Mouse (Mus musculus) embryonic facial prominence, embryonic 11.5 days (tissue): ENCODE measurements at regions not wholly inside any gene's neighbourhood (a gene's known extent, or its start where the extent isn't known, plus 50 kb on each side); places are given as distances from the start of the nearest gene placed in this dataset.
A peak's percentile ranks its signal among the peaks of the same experiment; 100 is the strongest.

Source experiments
- ATAC-seq: fragments of 200-750 bp; cut with Nextera tagmentation; replicated peaks from 2 replicates; pipeline ENCODE4 v1.8.0; 2017; ENCODE audit warnings: low read depth; ENCODE audit not compliant: insufficient number of reproducible peaks, low FRiP score, low TSS enrichment
- DNase-seq: peaks from one replicate; pipeline ENCODE4 v3.0.0-alpha.2; 2015; ENCODE audit warnings: low spot score
- H3K27ac ChIP-seq: fragments of 300-500 bp; sonication (generic); replicated peaks from 2 replicates; pipeline ENCODE4 v1.5.1; 2014; ENCODE audit warnings: mild to moderate bottlenecking, low read depth, low read length, control low read depth
- H3K27me3 ChIP-seq: fragments of 300-500 bp; sonication (generic); 2 replicates; pipeline ENCODE4 v1.6.1; 2014; ENCODE audit warnings: mild to moderate bottlenecking, low read length, moderate library complexity, mixed read lengths; ENCODE audit not compliant: control insufficient read depth, insufficient read depth
- H3K36me3 ChIP-seq: fragments of 300-500 bp; sonication (generic); replicated peaks from 2 replicates; pipeline ENCODE4 v1.6.1; 2014; ENCODE audit warnings: low read depth, mild to moderate bottlenecking, low read length, moderate library complexity, mixed read lengths; ENCODE audit not compliant: control insufficient read depth, insufficient read depth
- H3K4me1 ChIP-seq: fragments of 300-500 bp; sonication (generic); 2 replicates; pipeline ENCODE4 v1.6.1; 2014; ENCODE audit warnings: low read length, mixed read lengths; ENCODE audit not compliant: control insufficient read depth, insufficient read depth
- H3K4me2 ChIP-seq: fragments of 300-500 bp; sonication (generic); 2 replicates; pipeline ENCODE4 v1.6.1; 2014; ENCODE audit warnings: low read depth, mild to moderate bottlenecking, control low read depth, low read length, moderate library complexity
- H3K4me3 ChIP-seq: fragments of 300-500 bp; sonication (generic); 2 replicates; pipeline ENCODE4 v1.5.1; 2014; ENCODE audit warnings: low read depth, low read length, control low read depth
- H3K9ac ChIP-seq: fragments of 300-500 bp; sonication (generic); replicated peaks from 2 replicates; pipeline ENCODE4 v1.6.1; 2014; ENCODE audit warnings: mild to moderate bottlenecking, control low read depth, low read length
- H3K9me3 ChIP-seq: fragments of 300-500 bp; sonication (generic); replicated peaks from 2 replicates; pipeline ENCODE4 v1.6.1; 2016; ENCODE audit warnings: mild to moderate bottlenecking, low read length, inconsistent platforms, mixed read lengths; ENCODE audit not compliant: control insufficient read depth
- WGBS: fragments of 180-500 bp; shearing (Covaris S2); extraction: QIAGEN DNeasy Blood & Tissue Kit; methylation state at CpG from one replicate; pipeline ENCODE4 v1.1.7; 2014; 5-methylcytosine and 5-hydroxymethylcytosine counted together

DNA sequence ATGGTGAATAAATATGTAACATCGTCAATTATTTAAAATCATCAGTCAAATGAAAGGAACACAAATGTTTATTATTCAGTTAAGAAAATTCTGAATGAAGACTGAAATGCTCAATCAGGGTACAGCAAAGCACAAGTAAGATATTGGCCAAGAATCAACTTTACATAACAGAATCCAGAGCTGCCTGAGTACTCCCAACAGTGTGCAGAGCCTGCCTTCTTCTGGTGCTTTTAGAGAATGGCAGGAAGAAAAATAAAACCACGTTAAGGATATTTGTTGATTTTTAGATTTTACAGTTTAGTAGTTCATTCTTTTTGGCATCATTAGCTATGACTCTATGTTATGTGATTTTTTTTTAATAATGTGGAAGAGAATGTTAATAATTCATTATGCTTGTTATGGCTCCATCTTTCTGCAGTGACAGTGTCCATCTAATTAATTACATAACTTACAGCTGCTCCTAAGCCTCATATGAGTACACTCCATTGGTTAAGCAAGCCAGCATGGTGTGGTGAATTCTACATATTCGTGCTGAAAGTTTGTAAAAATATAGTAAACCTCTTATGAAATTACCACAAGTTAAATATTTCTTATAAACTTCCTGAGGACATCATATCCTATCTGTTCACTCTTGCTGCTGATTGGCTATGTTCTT, 579.0 kb downstream of the Kcna4 start:
- Histone ChIP-seq H3K4me2 (no peak overlapping the region), H3K9me3 (no peaks in the 10 kb centered on the region), H3K27ac (no peak overlapping the region), H3K27me3 (no peaks in the 10 kb centered on the region), H3K36me3 (no peaks in the 10 kb centered on the region), H3K4me3 (no peak overlapping the region), H3K4me1 (no peaks in the 10 kb centered on the region), H3K9ac (no peak overlapping the region)
- WGBS: 58% methylated on average over 3 of the region's 3 CpGs
- peak; percentile 41 for DNase-seq
- no peak for ATAC-seq

DNA sequence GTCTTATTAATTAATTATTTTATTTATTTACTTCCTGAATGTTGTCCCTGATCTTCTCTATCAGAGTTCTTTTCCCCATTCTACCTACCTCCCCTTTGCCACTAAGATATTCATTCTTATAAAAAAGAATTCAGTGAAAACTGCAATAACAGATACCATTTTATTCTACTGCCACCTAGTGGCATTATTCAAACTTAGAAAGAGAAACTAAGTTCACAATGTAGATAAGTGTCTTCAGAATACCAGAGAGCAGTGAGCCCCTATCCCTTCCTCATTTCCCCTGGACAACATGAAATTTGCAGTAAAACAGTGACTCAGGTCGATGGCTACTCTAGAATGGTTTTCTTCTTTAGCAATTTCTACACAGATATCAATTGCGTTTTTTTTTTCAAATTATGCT, 589.2 kb downstream of the Kcna4 start:
- H3K27me3 ChIP-seq: no peaks in the 10 kb centered on the region
- no peak overlapping the region for H3K27ac ChIP-seq
- H3K9ac ChIP-seq: no peak overlapping the region
- H3K9me3 ChIP-seq: no peaks in the 10 kb centered on the region
- no peak overlapping the region for H3K4me3 ChIP-seq
- no peaks in the 10 kb centered on the region for H3K4me1 ChIP-seq
- no peak overlapping the region for H3K4me2 ChIP-seq
- DNase-seq (peak; percentile 78), ATAC-seq (no peak)
- H3K36me3 ChIP-seq: no peaks in the 10 kb centered on the region
- WGBS: 38% methylated on average over 2 of the region's 2 CpGs

- no peak overlapping the region for H3K9ac ChIP-seq
- no peaks in the 10 kb centered on the region for H3K27me3 ChIP-seq
- no peak overlapping the region for H3K4me2 ChIP-seq
- no peak overlapping the region for H3K4me3 ChIP-seq
- DNase-seq (peak; percentile 39), ATAC-seq (peak; percentile 68)
- H3K9me3 ChIP-seq: no peaks in the 10 kb centered on the region
- no peak overlapping the region for H3K27ac ChIP-seq
- no peaks in the 10 kb centered on the region for H3K4me1 ChIP-seq
- H3K36me3 ChIP-seq: no peaks in the 10 kb centered on the region
- WGBS: 78% methylated on average over 3 of the region's 3 CpGs
These were observed 595.8 kb downstream of the Kcna4 start for GRCm38 (mm10) chr2:107886063-107886762.

- ATAC-seq (no peak), DNase-seq (no peak)
- H3K9ac ChIP-seq: no peak overlapping the region
- no peaks in the 10 kb centered on the region for H3K36me3 ChIP-seq
- H3K4me1 ChIP-seq: no peaks in the 10 kb centered on the region
- H3K9me3 ChIP-seq: no peaks in the 10 kb centered on the region
- no peak overlapping the region for H3K4me2 ChIP-seq
- no peaks in the 10 kb centered on the region for H3K27me3 ChIP-seq
- no peak overlapping the region for H3K27ac ChIP-seq
- H3K4me3 ChIP-seq: no peak overlapping the region
These were observed 597.8 kb downstream of the Kcna4 start for GRCm38 (mm10) chr2:107888245-107888644.

GRCm38 (mm10) chr2:107925116-107925515, 634.7 kb downstream of the Kcna4 start:
- H3K4me2 ChIP-seq: no peak overlapping the region
- H3K4me3 ChIP-seq: no peak overlapping the region
- H3K27ac ChIP-seq: no peak overlapping the region
- no peaks in the 10 kb centered on the region for H3K9me3 ChIP-seq
- 81% methylated on average over 2 of the region's 2 CpGs for WGBS
- no peak for ATAC-seq
- no peaks in the 10 kb centered on the region for H3K36me3 ChIP-seq
- DNase-seq: no peak
- no peak overlapping the region for H3K9ac ChIP-seq
- no peaks in the 10 kb centered on the region for H3K4me1 ChIP-seq
- H3K27me3 ChIP-seq: no peaks in the 10 kb centered on the region

GRCm38 (mm10) chr2:107926606-107927005, 636.2 kb downstream of the Kcna4 start:
- no peak overlapping the region for H3K4me2 ChIP-seq
- no peak overlapping the region for H3K27ac ChIP-seq
- DNase-seq (no peak), ATAC-seq (no peak)
- H3K4me1 ChIP-seq: no peaks in the 10 kb centered on the region
- no peak overlapping the region for H3K9ac ChIP-seq
- no peaks in the 10 kb centered on the region for H3K9me3 ChIP-seq
- H3K4me3 ChIP-seq: no peak overlapping the region
- 89% methylated on average over 1 of the region's 1 CpGs for WGBS
- no peaks in the 10 kb centered on the region for H3K36me3 ChIP-seq
- no peaks in the 10 kb centered on the region for H3K27me3 ChIP-seq

GRCm38 (mm10) chr2:107935336-107935735, 644.9 kb downstream of the Kcna4 start:
- no peak overlapping the region for H3K27ac ChIP-seq
- H3K4me3 ChIP-seq: no peak overlapping the region
- H3K9me3 ChIP-seq: no peaks in the 10 kb centered on the region
- H3K4me1 ChIP-seq: no peaks in the 10 kb centered on the region
- no peaks in the 10 kb centered on the region for H3K27me3 ChIP-seq
- DNase-seq: no peak
- WGBS: 62% methylated on average over 2 of the region's 2 CpGs
- H3K4me2 ChIP-seq: no peak overlapping the region
- no peak overlapping the region for H3K9ac ChIP-seq
- H3K36me3 ChIP-seq: no peaks in the 10 kb centered on the region
- no peak for ATAC-seq

DNA sequence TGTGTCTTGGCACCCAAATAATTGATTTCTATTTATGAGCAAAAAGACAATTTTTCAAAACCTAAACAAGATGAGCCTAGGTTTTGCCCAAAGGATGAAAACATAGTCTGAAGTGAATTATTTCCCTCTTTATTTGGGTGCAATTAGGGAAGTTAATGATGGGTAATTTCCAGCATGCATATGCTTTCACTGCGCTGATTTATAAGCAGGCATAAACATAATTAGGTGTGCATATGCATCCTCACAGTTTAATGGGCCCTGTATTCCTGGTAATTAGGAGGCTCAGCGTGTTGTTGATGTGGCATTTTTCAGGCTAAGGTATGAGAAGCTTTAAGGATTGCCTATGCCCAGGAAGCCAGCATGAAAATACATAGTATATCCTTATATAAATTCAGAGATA, 645.3 kb downstream of the Kcna4 start:
- Histone ChIP-seq H3K27me3 (no peaks in the 10 kb centered on the region), H3K4me2 (no peak overlapping the region), H3K4me1 (no peaks in the 10 kb centered on the region), H3K4me3 (no peak overlapping the region), H3K9me3 (no peaks in the 10 kb centered on the region), H3K9ac (no peak overlapping the region), H3K36me3 (no peaks in the 10 kb centered on the region), H3K27ac (no peak overlapping the region)
- 78% methylated on average over 2 of the region's 2 CpGs for WGBS
- ATAC-seq (no peak), DNase-seq (no peak)
